Mouse (Mus musculus) cerebellum, postnatal 10 days (tissue): ENCODE measurements at regions not wholly inside any gene's neighbourhood (a gene's known extent, or its start where the extent isn't known, plus 50 kb on each side); places are given as distances from the start of the nearest gene placed in this dataset.
"Not testable (repeated sequence)": the region's sequence is repeated elsewhere in the genome, so short reads cannot be mapped to it uniquely, and the experiment has no call there.

ENCODE experiments used
- DNase-seq, 2 experiments: peaks; one replicate each; pipeline ENCODE4 v3.0.0; 2021; ENCODE audit warnings: mixed read lengths in 2 of 2

DNA sequence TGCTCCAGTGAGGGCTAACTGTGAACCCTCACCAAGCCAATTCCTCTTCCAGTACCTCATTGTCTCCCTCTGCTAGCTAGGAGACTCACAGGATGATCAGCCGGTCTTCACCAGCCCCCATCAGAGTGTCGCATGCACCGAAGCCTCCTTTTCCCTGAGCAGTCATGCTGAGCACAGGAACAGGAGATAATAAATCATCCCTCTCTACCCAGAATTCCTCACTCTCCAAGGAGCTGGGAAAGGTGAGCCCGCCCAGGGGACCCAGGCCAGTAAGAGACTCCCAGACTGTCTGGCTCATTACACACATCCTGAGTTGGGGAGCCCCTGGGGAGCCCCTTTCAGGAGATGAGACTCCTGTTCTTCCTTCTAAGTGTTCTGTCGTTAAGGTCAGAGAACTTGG, 171.7 kb downstream of the Cartpt start:
- DNase-seq = no peak

DNA sequence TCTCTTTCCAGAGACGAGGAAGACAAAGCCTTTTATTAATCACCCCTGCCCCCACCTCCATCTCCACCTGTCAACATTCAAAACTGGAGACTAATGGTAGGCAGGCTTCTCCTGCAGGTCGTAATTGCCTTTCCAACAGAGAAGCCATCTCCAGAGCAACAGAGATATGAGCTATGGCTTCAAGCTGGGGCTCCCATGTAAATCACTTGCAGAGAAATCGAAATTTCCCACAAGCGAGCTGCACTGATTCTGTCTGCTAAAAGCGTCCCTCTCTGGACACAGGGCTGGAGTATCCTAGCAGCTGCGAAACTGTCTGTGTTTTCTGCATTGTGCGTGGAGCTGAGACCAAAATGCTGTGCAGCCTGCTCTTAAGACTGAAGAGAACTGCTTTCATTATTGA, 176.6 kb downstream of the Cartpt start:
- DNase-seq = peak in 1 of 2 experiments; percentile 13

DNA sequence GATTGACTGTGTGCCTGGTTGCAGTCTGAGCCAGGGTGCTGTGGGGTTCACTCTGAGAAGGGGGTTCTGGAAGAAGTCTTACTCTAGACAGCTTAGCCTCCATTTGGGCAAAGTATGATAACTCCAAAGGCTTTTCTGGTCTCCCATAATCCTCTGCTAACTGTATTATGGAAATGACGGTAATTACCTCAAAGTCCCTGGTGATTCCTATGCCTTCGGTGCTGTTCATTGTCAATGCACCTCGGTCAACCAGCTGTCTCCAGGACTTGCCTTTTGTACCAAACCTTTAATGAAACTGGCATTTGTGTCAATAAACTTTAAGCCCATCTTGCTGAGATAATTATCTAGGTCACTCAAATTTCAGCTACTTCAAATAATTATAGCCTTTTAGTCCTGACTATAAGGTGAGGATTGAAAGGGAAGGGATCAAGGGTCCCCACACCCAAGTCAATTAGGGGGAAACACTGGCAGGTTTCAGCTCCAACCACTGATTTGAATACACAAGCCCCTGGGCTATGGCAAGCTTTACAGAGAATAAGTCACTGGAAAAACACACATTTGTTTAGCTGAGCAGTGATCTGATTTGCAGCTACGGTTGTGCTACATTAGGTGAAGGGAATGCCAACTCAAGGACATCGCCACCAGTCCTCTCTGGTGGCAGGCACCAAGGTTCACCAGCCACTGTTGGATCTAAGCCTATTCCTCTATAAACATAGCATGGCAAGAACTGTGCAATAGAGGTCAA, 177.5 kb downstream of the Cartpt start:
- DNase-seq = no peak

DNA sequence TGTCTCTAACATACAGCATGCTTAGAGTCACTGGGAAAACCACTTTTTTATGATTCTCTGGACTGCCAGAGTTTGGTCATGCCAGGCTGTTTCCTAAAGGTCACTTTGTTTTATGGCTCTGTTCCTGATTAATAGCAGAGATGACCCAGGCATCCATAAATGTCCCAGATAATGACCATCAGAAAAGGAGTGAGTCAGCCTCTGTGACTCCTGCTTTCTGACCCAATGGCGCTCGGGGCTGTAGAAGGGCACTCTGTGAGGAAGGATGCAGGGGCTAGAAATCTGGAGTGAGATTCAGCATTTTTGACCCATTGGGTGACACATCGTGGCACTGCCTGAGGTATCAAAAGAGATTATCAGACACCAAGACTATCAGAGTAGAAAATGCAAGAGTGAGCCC, 180.3 kb downstream of the Cartpt start:
- no peak for DNase-seq

DNA sequence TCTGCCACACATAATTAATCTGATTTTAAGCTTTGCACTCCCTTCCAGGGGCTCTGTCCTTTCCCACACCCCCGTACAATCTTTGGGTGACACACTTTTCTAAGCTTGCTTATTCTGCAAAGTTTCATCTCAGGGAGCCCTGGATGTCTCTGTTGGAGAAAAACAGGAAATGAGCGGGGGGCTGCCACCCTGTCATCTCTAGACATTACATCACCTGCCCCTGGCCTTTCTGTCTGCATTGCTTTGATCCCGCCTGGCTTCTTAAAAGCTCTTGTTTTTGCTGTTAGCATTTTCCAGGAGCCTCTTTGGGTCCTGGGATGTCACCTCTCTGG, 180.2 kb upstream of the Map1b start:
- DNase-seq = no peak

DNA sequence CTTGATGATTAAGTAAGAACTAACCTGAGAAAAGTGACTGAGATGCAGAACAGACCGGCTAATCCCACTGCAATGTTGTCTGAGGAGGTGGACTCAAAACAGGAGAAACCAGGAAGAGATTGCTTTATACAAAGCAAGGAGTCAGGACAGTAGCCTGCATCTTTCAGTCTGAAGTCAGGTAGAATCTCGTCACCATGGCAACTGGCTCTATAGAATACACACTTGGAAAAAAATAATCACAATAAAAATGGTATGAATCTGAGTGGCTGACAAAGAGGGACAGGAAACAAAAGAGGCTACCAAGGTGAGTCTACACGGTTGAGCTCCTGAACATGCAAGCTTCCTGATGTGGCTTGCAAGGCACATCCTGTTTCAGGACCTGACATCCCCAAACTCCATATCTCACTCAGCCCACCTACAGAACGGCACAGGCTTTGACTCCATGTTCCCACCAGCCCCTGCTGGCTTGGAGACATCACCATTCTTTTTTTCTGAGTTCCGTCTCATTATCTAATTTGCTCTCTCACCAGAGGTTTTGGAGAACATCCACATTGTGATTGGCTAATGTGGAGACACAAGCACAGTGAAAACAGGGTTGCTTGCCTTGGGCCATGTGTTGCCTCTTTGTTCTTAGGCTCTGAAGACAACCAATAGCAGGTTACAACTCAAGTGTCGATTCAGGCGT, 179.7 kb upstream of the Map1b start:
- DNase-seq = no peak

DNA sequence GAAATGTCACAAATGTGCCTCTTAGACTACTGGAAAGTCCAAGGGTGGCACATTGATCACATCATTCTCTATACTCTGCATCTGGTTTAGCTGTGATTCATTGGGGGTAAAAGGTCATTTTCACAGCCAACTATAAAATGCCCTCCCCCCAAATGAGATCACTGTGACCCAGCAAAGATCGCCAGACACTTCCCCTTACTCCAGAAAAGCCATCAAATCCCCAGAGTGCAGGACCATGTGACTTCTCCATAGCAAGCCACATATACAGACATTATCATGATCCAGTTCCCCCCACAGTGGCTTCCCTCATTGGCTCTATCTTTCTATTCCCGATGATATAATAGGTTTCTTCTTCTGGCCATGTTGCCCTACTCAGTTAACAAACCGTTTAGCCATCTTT, 163.6 kb upstream of the Map1b start:
- no peak for DNase-seq

DNA sequence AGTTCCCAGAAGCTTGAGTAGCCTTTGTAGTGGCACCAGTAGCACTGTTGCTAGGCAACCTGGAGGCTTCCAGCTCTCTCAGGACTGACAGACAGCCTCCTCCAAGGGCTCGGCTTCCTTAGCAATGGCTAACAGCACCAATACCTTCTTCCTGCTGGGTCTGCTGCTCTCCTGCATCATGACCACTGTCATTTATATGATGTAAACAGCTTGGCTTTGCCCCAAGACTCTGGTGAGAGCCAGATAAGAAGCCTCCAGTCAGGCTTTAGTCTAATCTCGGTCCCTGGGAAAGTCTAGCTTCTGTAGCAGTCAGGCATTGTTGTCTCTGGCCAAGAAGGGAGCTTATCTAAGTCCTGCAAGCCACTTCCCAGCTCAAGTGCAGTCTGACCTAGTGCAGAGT, 163.1 kb upstream of the Map1b start:
- DNase-seq = peak; percentile 50 to 58

DNA sequence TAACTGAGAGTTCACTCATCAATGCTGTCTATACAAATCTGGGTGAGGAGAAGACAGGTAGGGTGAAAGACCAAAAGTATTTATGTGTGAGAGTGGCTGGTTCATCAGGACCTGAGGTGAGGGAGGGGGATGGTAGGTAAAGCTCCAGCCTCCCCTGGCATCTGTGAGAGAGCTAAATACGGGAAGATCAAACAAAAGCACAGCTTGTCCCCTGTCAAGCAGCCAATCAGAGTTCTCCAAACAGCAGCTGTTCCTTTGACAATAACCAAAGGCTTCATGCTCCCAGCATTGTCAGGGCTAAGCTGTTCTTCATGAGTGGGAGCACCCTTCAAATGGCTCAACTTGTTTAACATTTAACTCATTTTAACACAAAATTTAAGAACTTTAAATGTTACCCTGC, 160.1 kb upstream of the Map1b start:
- peak; percentile 56 to 72 for DNase-seq

DNA sequence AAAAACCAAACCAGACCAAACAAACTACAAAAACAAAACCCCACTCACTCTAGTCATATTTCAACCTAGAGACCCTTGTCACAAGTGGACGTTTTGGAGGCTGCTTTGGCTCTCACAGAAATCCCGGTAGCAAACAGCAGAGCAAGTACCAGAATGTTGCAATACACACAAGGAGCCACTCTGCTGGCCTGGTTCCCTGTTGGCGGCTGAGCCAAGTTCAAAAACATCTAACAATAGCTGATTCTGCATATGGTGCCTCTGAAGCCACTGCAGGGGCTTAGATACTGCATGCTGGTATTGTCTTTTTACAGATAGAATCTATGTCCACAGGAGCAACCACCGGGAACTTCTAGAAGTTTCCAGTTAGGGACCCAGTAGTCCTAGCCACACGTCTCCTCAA, 159.6 kb upstream of the Map1b start:
- peak; percentile 74 to 79 for DNase-seq

DNA sequence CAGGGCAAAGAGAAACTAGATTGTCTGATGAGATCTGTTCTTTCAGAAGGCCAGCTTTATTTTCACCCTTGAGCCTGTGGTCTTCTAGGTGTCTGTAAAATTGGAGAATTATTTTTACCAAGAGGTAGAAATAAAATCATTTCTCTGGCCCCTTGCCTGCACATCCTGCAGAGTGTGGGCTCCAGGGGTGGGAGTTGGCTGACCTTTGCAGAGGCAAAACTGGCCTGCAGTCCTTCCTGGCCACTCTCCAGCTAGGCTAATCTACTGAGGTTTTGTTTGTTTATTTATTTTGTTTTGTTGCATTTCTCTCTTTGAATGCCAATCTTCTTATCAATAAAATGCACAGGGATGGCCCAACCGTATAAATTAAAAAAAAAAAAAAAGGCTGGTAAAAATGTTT, 156.4 kb upstream of the Map1b start:
- DNase-seq = peak; percentile 56 to 58

DNA sequence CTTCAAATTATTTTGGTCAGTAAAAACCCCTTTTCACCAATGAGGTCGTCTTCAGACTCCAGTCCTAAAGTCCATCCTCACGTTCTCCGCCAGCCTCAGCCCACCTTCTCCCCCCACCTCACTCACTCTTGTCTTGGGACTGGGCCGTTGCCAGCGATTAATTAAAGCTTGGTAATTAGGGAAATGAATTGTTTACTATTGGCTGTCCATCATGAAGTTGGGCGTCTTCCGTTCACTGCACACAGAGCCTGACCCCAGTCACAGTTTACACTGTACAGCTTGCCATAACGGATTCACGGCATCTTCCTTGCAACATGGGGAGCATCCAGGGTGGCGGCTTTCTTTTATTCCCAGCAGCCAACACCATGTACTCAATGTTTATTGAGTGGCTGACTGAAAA, 155.4 kb upstream of the Map1b start:
- DNase-seq = peak in 1 of 2 experiments; percentile 31

DNA sequence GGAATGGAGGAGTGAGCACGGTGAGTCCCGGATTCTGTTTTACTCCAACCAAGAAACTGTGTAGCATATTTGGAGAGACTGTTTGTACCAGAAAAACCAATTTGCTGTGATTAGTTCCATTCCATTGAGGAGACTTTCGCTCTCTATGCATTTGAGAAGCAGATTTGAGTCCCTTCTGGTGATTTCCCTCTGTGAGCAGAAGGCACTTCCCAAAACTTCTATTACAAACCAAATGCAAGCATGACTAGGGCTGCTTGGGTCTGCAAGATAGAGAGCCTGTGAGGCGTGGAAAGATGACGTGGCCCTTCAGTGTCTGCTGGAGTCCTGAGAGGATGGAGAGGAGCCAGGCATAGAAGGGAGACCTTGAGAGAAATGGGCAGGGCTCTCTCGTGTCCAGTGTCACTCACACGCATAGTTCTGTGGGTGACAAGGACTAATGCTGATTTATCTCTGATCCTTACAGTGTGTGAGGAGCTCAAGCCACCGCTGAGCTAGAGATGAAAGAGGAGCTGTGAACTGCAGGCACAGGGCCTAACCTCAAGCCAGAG, 153.7 kb upstream of the Map1b start:
- no peak for DNase-seq

DNA sequence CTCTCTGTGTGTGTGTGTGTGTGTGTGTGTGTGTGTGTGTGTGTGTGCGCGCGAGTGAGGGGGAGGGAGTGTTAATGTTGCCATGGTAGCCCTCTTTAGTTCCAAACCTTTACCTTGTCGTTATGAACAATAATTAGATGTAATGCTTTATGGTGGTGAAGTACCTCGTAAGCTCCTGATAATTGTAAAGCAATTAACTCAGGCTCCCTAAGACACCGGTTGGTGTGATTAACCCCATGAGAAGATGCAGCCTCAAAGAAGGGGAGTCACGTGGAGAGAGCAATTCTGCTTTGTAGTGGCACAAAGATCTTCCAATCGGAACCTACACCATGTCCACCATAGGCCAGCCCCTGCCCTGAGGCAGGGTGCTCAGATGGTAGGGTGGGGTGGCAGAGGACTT, 152.3 kb upstream of the Map1b start:
- DNase-seq = no peak

DNA sequence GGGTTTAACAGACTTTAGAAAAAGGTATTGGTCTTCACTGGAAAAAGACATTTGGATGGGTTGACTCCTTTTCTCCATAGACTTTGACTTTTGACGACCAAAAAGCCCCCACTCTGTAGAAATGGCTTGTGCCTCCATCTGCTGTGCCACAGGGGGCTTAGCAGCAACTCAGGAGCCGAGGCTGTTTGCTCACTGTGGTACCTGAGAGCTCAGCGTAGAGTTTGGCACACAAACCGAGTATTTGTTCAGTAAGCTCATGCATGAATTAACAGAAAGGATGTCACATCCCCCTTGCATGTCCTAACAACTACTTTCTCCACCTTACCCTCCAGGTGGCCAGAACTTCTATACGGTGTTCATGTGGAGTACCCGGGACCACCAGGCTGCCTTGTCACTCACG, 149.7 kb upstream of the Map1b start:
- peak; percentile 38 to 57 for DNase-seq

DNA sequence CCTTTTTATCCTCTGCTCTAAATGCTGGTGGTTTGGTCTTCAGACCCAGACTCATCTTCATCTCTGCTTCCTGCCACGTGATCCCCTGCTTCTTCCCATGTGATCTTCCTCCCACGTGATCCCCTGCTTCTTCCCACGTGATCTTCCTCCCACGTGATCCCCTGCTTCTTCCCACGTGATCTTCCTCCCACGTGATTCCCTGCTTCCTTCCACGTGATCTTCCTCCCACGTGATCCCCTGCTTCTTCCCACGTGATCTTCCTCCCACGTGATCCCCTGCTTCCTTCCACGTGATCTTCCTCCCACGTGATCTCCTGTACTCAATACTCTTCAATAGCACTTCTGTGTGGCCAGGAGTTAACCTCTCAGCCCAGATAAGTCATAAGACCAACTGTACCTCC, 147.1 kb upstream of the Map1b start:
- DNase-seq = not testable (repeated sequence)

DNA sequence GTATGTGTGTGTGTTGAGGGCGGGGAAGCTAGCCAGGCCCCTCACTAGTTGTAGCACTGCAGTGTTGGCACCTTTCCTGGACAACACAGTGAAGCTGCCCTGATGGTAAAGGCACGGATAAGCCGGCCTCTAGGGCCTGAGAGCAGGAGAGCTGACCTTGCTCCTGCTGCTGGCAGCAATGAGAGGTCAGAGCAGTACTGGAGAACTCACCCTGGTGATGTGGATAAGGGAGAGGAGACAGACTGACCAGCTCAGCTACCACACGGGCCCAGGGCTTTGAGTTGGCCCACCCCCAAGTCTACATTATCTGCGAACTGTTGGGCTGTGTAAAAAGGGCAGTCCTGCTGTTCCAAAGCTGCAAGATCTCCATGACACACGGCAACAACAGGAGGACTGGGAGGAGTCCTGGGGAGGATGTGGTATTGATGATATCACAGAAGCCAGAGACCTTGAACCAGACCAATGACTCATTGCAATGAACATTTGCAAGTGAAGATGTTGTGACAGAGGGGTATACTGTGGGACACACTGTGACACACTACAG, 131.4 kb upstream of the Map1b start:
- DNase-seq = peak; percentile 54 to 67

DNA sequence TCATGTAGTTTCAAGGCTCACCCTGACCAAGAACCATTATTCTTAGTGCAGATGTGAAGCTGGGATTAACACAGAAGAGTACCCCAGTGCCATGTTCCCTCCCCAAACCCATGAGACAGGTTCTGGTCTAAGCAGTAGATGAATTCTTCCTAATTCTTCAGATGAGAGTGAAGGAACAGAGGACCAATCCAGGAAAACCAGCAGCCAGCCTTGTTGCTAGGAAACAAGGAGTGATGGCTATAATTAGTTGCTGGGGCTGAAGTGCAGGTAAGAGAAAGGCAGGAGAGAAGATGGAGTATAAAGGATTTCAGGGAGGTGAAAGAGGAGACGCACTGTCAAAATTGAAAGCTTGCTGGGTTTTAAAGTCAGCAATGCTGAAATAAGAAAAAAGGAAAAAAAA, 128.4 kb upstream of the Map1b start:
- DNase-seq = peak; percentile 25 to 41

DNA sequence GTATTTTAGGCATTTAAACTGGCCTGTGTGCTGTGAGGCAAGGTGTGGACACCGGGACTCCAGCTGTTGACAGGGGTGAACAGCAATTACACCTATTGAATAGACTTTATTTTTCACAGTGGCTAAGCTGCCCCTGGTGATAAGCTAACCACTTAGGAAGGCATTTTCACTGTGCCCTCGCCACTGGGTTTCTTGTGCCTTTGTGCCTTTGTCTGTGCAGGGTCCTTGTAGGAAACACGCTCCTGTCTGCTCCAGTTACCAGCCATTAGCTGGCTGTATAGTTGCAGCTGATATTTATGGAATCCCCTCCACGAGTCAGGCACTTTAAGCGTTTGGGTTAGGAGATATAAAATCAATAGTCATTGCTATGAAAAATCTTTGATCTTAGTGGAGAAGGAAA, 126.5 kb upstream of the Map1b start:
- DNase-seq = no peak

DNA sequence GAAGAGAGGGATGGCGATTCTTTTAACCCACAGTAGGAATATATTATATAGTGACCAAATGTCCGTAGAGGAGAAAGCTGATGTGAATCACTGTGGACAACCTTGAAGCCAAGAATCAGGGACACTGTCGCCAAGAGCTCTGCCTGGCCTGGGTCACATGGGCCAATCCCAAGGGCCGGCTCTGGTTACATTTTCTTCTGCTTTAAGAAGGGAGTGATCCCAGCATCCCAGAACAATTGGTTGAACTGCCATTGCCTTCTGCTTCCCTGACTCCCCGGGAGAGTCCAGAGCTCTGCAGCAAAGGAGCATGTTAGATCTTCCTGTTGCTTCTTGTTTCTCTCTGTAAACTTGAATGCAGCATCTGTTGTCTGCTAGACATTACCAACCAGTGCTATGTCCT, 126.0 kb upstream of the Map1b start:
- peak; percentile 56 to 65 for DNase-seq

DNA sequence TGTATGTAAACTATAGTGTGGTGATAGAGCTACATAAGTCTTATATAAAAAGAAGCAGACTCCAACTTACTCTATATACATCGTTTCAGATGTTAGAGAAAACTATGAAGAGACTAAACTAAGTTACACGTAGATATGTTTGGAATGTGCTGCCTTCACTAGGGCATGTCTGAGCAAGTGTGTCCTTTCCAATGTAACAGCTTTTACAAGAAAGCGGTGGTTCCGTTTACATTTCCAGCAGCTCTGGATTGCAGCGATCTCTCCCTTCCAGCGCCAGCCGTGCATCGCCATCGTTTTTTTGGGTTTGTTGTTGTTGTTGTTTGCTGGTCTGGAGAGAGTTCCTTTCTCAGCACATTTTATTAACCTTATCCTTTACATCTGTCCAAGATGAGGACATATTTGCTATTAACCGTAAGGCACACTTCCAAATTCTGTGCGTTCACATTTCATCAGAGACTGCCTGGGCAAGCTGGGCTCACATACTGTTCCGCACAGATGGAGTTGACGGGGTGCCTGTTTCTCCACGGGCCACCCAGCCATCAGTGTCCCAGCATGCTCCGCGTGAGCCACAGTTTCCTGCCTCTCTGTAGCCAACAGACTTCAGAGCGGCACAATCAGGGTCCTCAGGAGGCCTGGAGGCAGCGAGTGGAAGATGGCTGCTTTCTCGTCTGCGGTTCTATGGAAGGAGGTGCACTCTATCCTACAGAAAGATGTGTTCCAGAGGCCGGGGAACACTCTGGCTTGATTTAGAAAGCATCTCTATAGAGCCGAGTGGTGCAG, 125.2 kb upstream of the Map1b start:
- peak; percentile 74 to 87 for DNase-seq

DNA sequence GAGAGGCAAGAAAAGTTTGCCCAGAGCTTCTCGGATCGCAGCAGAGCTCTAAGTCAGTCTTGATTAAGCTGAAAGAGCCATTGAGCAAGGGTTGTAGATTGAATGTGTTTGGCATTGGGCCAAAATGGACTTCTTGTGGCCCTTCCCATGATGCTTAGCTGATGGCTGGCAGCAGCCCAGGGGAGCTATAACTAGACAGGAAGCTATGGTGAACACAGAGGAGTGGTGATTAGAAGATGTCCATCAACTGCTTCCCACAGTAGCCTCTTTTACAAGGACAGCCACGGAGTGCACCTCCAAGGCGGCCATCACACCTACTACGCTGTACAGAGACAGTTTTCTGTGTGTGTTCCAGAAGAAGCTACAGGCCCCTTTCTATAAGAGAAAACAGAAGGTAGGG, 116.4 kb upstream of the Map1b start:
- no peak for DNase-seq

DNA sequence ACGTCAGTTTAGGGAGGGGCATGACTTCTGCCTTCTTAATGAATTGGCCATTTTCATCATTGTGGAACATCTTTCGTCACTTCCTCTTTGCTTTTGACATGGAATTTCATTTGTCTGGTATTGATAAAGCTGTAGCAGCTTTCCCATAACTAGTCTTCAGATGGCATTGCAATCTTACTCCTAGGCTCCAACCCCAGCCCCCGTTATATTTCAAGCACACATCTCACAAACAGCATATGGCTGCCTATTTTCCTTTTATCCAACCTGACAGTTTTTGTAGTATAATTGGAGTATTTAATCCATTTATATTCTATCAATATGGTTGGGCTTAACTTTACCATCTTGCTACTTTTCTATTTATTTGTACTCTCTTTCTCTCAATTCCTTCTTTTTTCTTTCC, 114.5 kb upstream of the Map1b start:
- DNase-seq = no peak
